Mouse (Mus musculus) MEL (cell line): ENCODE measurements around the gene Vps26c.
A peak's percentile ranks its signal among the peaks of the same experiment; 100 is the strongest.

Source experiments
- CTCF ChIP-seq, 3 experiments: IDR thresholded peaks in 2 of 3; conservative IDR thresholded peaks in 1 of 3; 2 replicates each; pipeline ENCODE4 v1.5.1; 2011 to 2012; ENCODE audit warnings: low read length in 3 of 3, low read depth in 2 of 3, mild to moderate bottlenecking in 2 of 3, improper control_type of control experiment in 1 of 3, inconsistent platforms in 1 of 3, mixed read lengths in 1 of 3, moderate library complexity in 1 of 3; ENCODE audit not compliant: control insufficient read depth in 1 of 3, insufficient read depth in 1 of 3, poor library complexity in 1 of 3, severe bottlenecking in 1 of 3
- EP300 ChIP-seq, 2 experiments: IDR thresholded peaks; 2 replicates each; pipeline ENCODE4 v1.6.1; 2011; ENCODE audit warnings: improper control_type of control experiment in 2 of 2, low read length in 2 of 2, low read depth in 1 of 2, mild to moderate bottlenecking in 1 of 2
- GATA1 ChIP-seq: IDR thresholded peaks from 2 replicates; pipeline ENCODE4 v1.6.1; 2011; ENCODE audit warnings: low read depth, low read length, improper control_type of control experiment
- JUND ChIP-seq: IDR thresholded peaks from 2 replicates; pipeline ENCODE4 v1.6.1; 2011; ENCODE audit warnings: low read depth, mild to moderate bottlenecking, improper control_type of control experiment, low read length
- MYC ChIP-seq: IDR thresholded peaks from 2 replicates; pipeline ENCODE4 v1.6.1; 2011; ENCODE audit warnings: low read depth, mild to moderate bottlenecking, low read length, improper control_type of control experiment, moderate library complexity
- NELFE ChIP-seq: IDR thresholded peaks from 2 replicates; pipeline ENCODE4 v1.6.1; 2011; ENCODE audit warnings: low read depth, low read length, improper control_type of control experiment
- POLR2A ChIP-seq, 2 experiments: IDR thresholded peaks; 2 replicates each; pipeline ENCODE4 v1.6.1; 2011 to 2012; ENCODE audit warnings: low read length in 2 of 2, mild to moderate bottlenecking in 2 of 2, control low read depth in 1 of 2, improper control_type of control experiment in 1 of 2, low read depth in 1 of 2, moderate library complexity in 1 of 2; ENCODE audit not compliant: control insufficient read depth in 1 of 2, insufficient read depth in 1 of 2, poor library complexity in 1 of 2
- POLR2AphosphoS2 ChIP-seq: IDR thresholded peaks from 2 replicates; pipeline ENCODE4 v1.6.1; 2011; ENCODE audit warnings: low read length, improper control_type of control experiment
- POLR2AphosphoS5 ChIP-seq: IDR thresholded peaks from 2 replicates; pipeline ENCODE4 v1.6.1; 2012; ENCODE audit warnings: low read depth, borderline replicate concordance, mild to moderate bottlenecking, inconsistent platforms, low read length, moderate library complexity, mixed read lengths
- TBP ChIP-seq: IDR thresholded peaks from 2 replicates; pipeline ENCODE4 v1.8.0; 2011; ENCODE audit warnings: low read depth, low read length, improper control_type of control experiment
- TCF12 ChIP-seq: IDR thresholded peaks from 2 replicates; pipeline ENCODE4 v1.6.1; 2014; ENCODE audit warnings: low read depth, mild to moderate bottlenecking, inconsistent platforms, low read length, improper control_type of control experiment, moderate library complexity
- UBTF ChIP-seq: IDR thresholded peaks from 2 replicates; pipeline ENCODE4 v1.6.1; 2012; ENCODE audit warnings: low read depth, mild to moderate bottlenecking, inconsistent platforms, low read length, improper control_type of control experiment, moderate library complexity, borderline replicate concordance; ENCODE audit not compliant: insufficient read depth
- USF1 ChIP-seq: IDR thresholded peaks from 2 replicates; pipeline ENCODE4 v1.6.1; 2014; ENCODE audit warnings: low read depth, mild to moderate bottlenecking, inconsistent platforms, low read length, improper control_type of control experiment, moderate library complexity
- ZC3H11A ChIP-seq: IDR thresholded peaks from 2 replicates; pipeline ENCODE4 v1.6.1; 2012; ENCODE audit warnings: low read depth, mild to moderate bottlenecking, inconsistent platforms, low read length, improper control_type of control experiment

DNA sequence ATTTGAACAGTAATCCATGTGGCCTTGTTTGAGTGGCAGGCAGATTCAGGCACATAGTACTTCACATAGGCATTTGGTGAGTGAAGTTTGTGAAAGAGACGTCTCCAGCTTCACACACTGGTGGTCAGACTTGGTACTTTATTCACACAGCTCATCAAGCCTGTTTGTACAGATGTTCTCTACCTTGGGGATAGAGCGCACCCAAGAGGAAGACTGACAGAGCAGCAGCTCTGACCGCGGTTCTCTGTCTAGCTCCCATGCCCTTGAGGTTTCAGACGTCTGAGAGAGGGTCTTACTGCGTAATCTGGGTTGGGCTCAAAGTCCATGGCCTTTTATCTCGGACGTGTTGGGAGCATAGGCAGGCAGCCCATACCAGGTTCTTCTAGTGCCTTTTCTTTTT is 77.5 kb downstream of the Vps26c start:
- TF ChIP-seq POLR2AphosphoS5 = no peak
- no peak for TF ChIP-seq POLR2A (IDR thresholded peaks at IDR 0.05; ENCODE audit: control insufficient read depth in 1 of 2, insufficient read depth in 1 of 2, low read depth in 1 of 2, low read length in 2 of 2, poor library complexity in 1 of 2)
- TF ChIP-seq TCF12 = no peak
- peak in 2 of 3 experiments; percentile 27 to 35; a peak in 3 of 6 replicates for TF ChIP-seq CTCF (IDR thresholded peaks at IDR 0.05 in 2 of 3, conservative IDR thresholded peaks at IDR 0.05 in 1 of 3; ENCODE audit: control insufficient read depth in 1 of 3, insufficient read depth in 1 of 3, low read depth in 2 of 3, low read length in 3 of 3, poor library complexity in 1 of 3, severe bottlenecking in 1 of 3)
- no peak for TF ChIP-seq MYC
- no peak for TF ChIP-seq USF1
- no peak for TF ChIP-seq EP300 (IDR thresholded peaks at IDR 0.05; ENCODE audit: low read depth in 1 of 2, low read length in 2 of 2)
- TF ChIP-seq GATA1 = no peak
- no peak for TF ChIP-seq TBP
- no peak for TF ChIP-seq POLR2AphosphoS2
- no peak for TF ChIP-seq JUND
- no peak for TF ChIP-seq ZC3H11A
- TF ChIP-seq UBTF = no peak
- TF ChIP-seq NELFE = no peak
